Mouse (Mus musculus): Measurements from ENCODE around the gene Snx29. TPM values are rescaled to one million over a fixed set of nuclear protein-coding genes. Genes with fewer than 3 reads are reported as not detected.

Gene Snx29
- polyA plus RNA-seq, 1 experiment from 2014 or later, result 15.4 TPM

DNA sequence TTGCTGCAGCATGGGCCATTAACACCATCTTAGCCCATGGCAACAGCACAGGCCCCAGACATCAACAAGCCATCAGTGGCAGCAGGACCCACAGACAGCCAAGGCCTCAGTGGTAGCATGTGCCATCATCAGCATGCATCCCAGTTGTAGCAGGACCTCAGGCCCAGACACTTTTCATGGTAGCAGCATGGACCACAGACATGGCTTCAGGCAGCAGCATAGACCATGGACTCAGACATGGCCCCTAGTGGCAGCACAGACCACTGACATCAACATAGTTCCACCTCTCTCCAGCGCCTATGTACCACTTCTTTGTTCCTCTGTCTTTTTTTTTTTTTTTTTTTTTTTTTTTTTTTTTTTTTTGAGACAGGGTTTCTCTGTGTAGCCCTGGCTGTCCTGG is 299.0 kb downstream of the Snx29 start:
- 100% methylated on average over 1 of the region's 1 CpGs for WGBS
- H3K4me2 ChIP-seq (replicated peaks), result no peak overlapping the region
- no peaks in the 10 kb centered on the region for H3K4me1 ChIP-seq
- H3K9ac ChIP-seq, result no peak overlapping the region
- ATAC-seq (ENCODE audit: low FRiP score, low read depth), result no peak
- H3K9me3 ChIP-seq, result peaks cover 3% of the 10 kb centered on the region; the same call in 1 of the 2 replicates
- H3K27ac ChIP-seq, result no peak overlapping the region
- H3K36me3 ChIP-seq, result no peaks in the 10 kb centered on the region
- H3K4me3 ChIP-seq, result no peak overlapping the region
- no peaks in the 10 kb centered on the region for H3K27me3 ChIP-seq

DNA sequence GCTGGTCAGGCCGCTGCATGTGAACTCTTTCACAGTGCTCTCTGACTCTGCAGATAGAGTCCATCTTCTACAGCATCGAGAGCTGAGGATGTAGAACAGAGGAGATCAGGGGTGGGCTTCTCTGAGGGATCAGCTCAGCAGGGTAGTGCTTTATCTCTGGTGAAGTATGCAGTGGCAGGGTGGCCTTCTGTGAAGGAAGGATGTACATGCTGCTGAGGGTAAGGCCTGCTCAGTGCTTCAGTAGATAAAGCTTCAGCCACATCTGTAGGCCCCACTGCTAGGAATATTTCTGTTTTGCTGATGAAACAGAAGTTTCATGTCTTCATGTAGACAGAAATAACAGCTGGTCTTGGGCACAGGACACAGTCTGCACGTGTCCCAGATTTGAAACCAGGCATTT is 300.3 kb downstream of the Snx29 start:
- no peaks in the 10 kb centered on the region for H3K9me3 ChIP-seq
- WGBS, result 85% methylated on average over 3 of the region's 3 CpGs
- no peak overlapping the region for H3K4me3 ChIP-seq
- H3K36me3 ChIP-seq, result no peaks in the 10 kb centered on the region
- H3K4me2 ChIP-seq (replicated peaks), result no peak overlapping the region
- no peaks in the 10 kb centered on the region for H3K4me1 ChIP-seq
- ATAC-seq (ENCODE audit: low FRiP score, low read depth), result no peak
- H3K9ac ChIP-seq, result no peak overlapping the region
- no peaks in the 10 kb centered on the region for H3K27me3 ChIP-seq
- no peak overlapping the region for H3K27ac ChIP-seq

DNA sequence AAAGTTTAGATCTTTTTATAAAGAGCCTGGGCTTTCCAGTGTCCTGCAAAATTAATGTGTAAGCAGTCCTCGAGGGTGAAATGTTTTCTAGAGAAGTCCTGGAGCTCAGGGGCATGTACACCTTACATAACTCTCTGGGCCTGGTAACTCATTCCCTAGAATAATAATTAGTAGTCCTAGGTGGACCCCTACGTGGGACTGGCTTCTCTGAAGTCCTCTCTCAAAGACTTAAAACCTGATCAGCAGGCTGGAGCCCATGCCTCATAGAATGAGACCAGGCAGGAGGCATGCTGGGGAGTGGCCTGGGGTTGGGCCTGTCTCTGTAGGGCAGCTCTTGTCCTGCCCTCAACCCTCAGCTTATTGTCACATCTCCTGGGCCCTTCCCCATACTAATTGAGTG is 301.4 kb downstream of the Snx29 start:
- H3K27ac ChIP-seq, result no peak overlapping the region
- H3K4me2 ChIP-seq (replicated peaks), result no peak overlapping the region
- 59% methylated on average over 2 of the region's 2 CpGs for WGBS
- no peaks in the 10 kb centered on the region for H3K9me3 ChIP-seq
- no peak for ATAC-seq (ENCODE audit: low FRiP score, low read depth)
- no peaks in the 10 kb centered on the region for H3K27me3 ChIP-seq
- no peaks in the 10 kb centered on the region for H3K4me1 ChIP-seq
- H3K4me3 ChIP-seq, result no peak overlapping the region
- H3K9ac ChIP-seq, result no peak overlapping the region
- no peaks in the 10 kb centered on the region for H3K36me3 ChIP-seq

DNA sequence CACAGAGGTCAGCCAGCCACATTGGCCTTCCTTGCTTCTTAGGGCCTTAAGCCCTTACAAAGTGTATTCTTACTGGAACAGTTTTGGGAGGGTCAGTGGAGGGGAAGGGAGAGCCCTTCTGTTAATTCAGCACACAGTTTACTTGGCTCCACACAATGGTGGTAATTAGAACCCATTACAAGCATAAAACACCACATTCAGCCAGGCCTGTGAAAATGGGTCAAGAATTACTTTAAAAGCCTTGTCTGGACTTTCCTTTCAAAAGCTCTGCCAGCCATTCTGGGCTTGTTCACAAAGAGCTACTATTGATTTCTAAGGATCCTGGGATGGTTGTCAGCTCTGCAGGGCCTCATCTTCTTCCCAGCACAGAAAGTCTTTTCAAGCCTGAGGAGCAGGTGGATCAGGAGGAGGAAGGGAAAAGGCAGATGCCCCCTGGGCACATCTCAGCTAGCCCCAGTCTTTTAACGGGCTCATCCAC is 303.3 kb downstream of the Snx29 start:
- no peak overlapping the region for H3K9ac ChIP-seq
- no peak overlapping the region for H3K27ac ChIP-seq
- ATAC-seq (ENCODE audit: low FRiP score, low read depth), result no peak
- H3K4me3 ChIP-seq, result no peak overlapping the region
- no peaks in the 10 kb centered on the region for H3K36me3 ChIP-seq
- no peaks in the 10 kb centered on the region for H3K27me3 ChIP-seq
- H3K9me3 ChIP-seq, result no peaks in the 10 kb centered on the region
- 82% methylated on average over 1 of the region's 1 CpGs for WGBS
- H3K4me2 ChIP-seq (replicated peaks), result no peak overlapping the region
- no peaks in the 10 kb centered on the region for H3K4me1 ChIP-seq

DNA sequence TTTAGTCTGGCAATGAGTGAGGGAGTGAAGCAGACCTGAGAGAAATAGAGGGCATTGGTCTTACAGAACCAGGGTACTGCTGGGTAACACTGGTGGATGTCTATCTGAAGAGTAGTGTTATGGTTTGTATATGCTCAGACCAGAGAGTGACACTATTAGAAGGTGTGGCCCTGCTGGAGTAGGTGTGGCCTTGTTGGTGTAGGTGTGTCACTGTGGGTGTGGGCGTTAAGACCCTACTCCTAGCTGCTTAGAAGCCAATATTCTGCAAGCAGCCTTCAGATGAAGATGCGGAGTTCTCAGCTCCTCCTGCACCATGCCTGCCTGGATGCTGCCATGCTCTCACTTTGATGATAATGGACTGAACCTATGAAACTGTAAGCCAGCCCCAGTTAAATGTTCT is 303.9 kb downstream of the Snx29 start:
- no peaks in the 10 kb centered on the region for H3K9me3 ChIP-seq
- no peak for ATAC-seq (ENCODE audit: low FRiP score, low read depth)
- 88% methylated on average over 2 of the region's 2 CpGs for WGBS
- no peaks in the 10 kb centered on the region for H3K36me3 ChIP-seq
- H3K4me3 ChIP-seq, result no peak overlapping the region
- no peaks in the 10 kb centered on the region for H3K4me1 ChIP-seq
- no peak overlapping the region for H3K4me2 ChIP-seq (replicated peaks)
- H3K27ac ChIP-seq, result no peak overlapping the region
- no peak overlapping the region for H3K9ac ChIP-seq
- H3K27me3 ChIP-seq, result no peaks in the 10 kb centered on the region

DNA sequence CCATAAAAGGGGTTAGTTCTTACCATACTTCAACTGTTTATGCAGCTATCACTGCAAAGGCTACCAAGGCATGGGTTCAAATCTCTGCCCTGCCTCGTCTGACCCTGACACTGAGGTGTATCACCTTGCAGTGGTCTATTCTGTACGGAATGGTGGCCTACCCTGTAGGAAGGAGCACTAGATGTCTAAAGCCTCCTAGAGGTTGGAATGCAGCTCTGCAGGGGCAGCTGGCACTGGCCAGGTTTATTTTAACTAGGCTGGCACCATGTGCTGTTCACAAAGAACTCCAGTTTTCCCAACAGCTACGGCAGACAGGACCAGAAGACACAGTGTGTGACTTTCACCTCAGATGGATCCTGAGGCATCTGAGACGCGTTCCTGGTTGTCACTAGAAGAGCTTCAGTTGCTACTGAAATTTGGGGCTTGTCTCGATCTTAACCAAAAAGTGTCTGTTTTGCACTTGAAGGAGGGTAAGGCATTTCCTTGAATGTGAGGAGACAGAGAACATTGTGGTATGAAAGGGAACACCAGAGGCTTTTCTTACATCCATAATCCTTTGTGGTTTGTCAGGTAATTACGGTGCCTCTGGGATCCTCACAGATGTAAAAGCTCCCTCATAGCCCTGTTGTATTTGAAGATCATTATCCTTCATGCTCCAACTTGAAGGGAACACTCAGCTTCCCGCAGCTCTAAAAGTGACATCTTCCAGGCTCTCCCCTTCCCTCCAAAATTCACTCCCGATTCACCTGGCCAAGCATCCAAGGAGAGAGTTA is 305.3 kb downstream of the Snx29 start:
- Histone ChIP-seq H3K27me3 (no peaks in the 10 kb centered on the region), H3K4me2 (replicated peaks) (no peak overlapping the region), H3K36me3 (no peaks in the 10 kb centered on the region), H3K9ac (no peak overlapping the region), H3K4me3 (no peak overlapping the region), H3K4me1 (no peaks in the 10 kb centered on the region), H3K27ac (no peak overlapping the region), H3K9me3 (no peaks in the 10 kb centered on the region)
- 77% methylated on average over 9 of the region's 9 CpGs for WGBS
- ATAC-seq (ENCODE audit: low FRiP score, low read depth), result no peak

DNA sequence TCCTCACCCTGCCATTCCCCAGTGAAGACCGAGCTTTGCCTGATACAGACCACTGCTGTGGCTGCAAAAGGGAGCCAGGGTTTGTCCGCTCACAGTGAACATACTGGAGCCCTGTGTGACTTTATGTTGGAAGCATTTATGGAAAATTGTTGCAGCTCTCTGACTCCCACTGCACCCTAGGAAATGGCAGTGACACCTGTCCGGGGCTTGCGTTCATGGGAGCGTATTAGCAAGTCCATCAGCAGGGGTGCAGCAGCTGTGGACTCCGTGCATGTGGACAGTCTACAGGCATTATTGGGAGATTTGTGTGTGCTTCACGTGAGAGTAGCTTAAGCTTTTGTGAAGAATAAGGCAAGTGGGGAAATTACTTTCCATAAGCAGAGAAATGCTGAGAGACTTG is 307.0 kb downstream of the Snx29 start:
- 81% methylated on average over 7 of the region's 7 CpGs for WGBS
- H3K27ac ChIP-seq, result no peak overlapping the region
- no peak overlapping the region for H3K4me2 ChIP-seq (replicated peaks)
- H3K4me1 ChIP-seq, result no peaks in the 10 kb centered on the region
- no peak for ATAC-seq (ENCODE audit: low FRiP score, low read depth)
- H3K9ac ChIP-seq, result no peak overlapping the region
- H3K27me3 ChIP-seq, result no peaks in the 10 kb centered on the region
- H3K36me3 ChIP-seq, result no peaks in the 10 kb centered on the region
- H3K4me3 ChIP-seq, result no peak overlapping the region
- H3K9me3 ChIP-seq, result no peaks in the 10 kb centered on the region

DNA sequence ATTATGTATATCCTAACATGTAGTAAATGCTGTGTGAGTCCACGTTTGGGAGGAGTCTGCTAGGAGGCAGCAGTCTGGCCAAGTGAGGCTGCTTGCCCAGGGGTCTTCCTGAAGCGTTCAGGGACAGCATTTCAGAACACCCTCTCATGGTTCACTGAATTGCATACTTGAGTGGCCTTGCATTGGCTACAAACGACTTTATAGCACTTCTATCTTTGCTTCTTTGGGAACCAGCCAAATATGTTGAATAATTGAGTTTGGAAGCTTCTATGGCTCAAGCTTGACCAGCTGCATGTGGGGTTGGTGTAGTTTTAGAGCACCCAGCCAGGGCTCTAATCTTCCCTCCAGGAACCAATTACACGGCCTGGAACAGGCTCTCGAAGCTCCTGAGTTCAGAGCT is 307.8 kb downstream of the Snx29 start:
- no peak for ATAC-seq (ENCODE audit: low FRiP score, low read depth)
- H3K9ac ChIP-seq, result no peak overlapping the region
- H3K4me3 ChIP-seq, result no peak overlapping the region
- H3K36me3 ChIP-seq, result no peaks in the 10 kb centered on the region
- H3K9me3 ChIP-seq, result no peaks in the 10 kb centered on the region
- H3K27ac ChIP-seq, result no peak overlapping the region
- H3K4me1 ChIP-seq, result no peaks in the 10 kb centered on the region
- WGBS, result 59% methylated on average over 5 of the region's 5 CpGs
- H3K27me3 ChIP-seq, result no peaks in the 10 kb centered on the region
- no peak overlapping the region for H3K4me2 ChIP-seq (replicated peaks)

DNA sequence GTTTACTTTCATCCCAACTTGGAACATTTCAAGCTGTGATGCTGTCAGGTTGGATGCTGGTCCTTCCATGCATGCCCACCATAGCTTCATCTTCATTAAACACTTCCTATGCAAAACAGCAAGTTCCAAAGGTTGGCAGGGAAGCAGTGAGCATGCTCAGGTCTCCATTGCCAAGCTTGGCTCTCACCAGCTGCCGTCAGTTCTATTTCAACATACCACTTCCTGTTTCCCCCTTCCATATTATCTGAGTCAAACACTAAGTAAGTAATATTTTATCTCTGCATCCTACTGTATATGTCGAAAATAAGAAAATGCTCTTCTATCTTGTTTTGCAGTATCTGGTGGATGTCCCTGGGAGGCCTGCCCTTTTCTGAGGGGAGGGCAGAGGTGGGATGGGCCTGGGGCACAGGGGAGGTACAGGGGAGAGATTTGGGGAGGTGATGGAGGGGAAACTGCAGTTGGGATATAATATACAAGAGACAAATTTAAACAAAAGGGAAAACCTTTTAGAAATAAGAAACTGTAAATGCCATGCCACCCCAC is 309.6 kb downstream of the Snx29 start:
- Histone ChIP-seq H3K36me3 (no peaks in the 10 kb centered on the region), H3K9ac (no peak overlapping the region), H3K4me1 (peaks cover 13% of the 10 kb centered on the region), H3K9me3 (no peaks in the 10 kb centered on the region), H3K4me3 (no peak overlapping the region), H3K27me3 (no peaks in the 10 kb centered on the region), H3K4me2 (replicated peaks) (no peak overlapping the region), H3K27ac (no peak overlapping the region)
- WGBS, result 83% methylated on average over 2 of the region's 2 CpGs
- ATAC-seq (ENCODE audit: low FRiP score, low read depth), result no peak

DNA sequence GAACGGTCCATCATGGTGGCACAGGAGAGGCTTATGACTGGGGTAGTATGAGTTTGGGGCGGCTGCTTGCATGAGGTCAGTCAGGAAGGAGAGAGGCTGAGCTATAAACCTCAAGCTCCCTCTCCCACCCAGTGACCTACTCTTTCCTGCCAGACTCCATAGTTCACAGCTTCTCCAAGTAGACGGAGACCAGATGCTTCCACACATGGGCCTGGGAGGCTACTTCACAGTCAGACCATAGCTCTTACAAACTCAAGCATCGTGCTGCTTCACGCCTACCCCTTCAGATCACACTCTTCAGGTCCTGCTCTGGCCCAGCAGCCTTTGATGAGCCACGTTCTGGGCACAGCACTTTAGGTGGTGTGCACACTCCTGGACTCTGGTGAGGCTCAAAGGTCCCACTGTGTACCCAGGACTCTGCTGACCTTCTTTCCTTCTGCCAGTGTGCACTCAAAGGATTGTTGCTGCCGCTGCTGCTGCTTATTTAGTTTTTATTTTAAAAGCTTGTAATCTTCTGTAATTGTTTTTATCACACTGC is 313.6 kb downstream of the Snx29 start:
- ATAC-seq (ENCODE audit: low FRiP score, low read depth), result no peak

DNA sequence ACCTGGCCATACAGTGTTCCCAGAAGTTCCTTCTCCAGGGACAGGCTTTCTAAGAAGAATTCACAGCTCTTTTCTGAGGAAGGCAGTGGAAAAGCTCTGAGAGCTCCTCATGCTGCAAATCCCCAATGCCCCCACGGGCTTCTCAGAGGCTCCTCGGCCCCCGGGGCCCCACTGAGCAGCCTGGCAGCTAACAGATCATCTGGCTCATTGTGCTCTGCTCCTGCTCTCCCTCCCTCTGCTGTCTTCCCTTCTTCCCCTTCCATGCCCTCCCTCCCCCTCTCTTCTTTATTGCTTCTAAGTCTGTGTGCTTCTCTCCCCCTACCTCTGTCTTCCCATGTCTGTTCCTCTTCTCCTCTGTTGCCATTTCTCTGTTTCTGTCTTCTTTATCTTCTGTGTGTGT is 314.2 kb downstream of the Snx29 start:
- Histone ChIP-seq H3K27me3 (no peaks in the 10 kb centered on the region), H3K9ac (no peak overlapping the region), H3K4me1 (peaks cover 13% of the 10 kb centered on the region), H3K9me3 (no peaks in the 10 kb centered on the region), H3K4me3 (no peak overlapping the region), H3K27ac (peak overlapping the region; percentile 8; the same call in 1 of the 2 replicates), H3K36me3 (no peaks in the 10 kb centered on the region), H3K4me2 (replicated peaks) (no peak overlapping the region)
- ATAC-seq (ENCODE audit: low FRiP score, low read depth), result no peak
- 2% methylated on average over 3 of the region's 3 CpGs for WGBS

More for the DNA sequence above, 313.6 kb downstream of the Snx29 start:
- Histone ChIP-seq H3K9ac (no peak overlapping the region), H3K27ac (no peak overlapping the region; the same call in 1 of the 2 replicates), H3K36me3 (no peaks in the 10 kb centered on the region), H3K4me2 (replicated peaks) (no peak overlapping the region), H3K9me3 (no peaks in the 10 kb centered on the region), H3K4me1 (peaks cover 13% of the 10 kb centered on the region), H3K27me3 (no peaks in the 10 kb centered on the region), H3K4me3 (no peak overlapping the region)
- 43% methylated on average over 7 of the region's 7 CpGs for WGBS

DNA sequence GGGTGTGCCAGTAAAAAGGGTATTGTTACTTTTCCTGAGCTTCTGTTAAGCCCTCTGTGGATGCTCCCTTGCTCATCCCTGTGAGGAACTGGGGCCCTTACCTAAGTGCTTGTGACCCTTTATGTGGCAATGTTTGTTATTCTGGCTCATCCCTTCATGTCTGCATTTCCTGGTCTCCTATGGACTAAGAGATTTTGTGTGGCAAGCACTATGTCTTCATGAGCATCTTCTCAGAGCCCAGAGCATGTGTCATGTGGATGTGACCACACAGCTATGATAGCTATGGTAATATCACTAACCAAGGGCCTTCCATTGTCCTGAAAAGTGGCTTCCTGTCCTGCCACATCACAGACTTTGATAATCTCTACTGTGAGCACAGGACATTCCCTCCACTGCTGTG is 315.1 kb downstream of the Snx29 start:
- no peaks in the 10 kb centered on the region for H3K27me3 ChIP-seq
- no peak overlapping the region for H3K27ac ChIP-seq
- H3K4me3 ChIP-seq, result no peak overlapping the region
- ATAC-seq (ENCODE audit: low FRiP score, low read depth), result no peak
- no peaks in the 10 kb centered on the region for H3K9me3 ChIP-seq
- H3K36me3 ChIP-seq, result no peaks in the 10 kb centered on the region
- H3K4me1 ChIP-seq, result peaks cover 18% of the 10 kb centered on the region
- no peak overlapping the region for H3K9ac ChIP-seq
- H3K4me2 ChIP-seq (replicated peaks), result no peak overlapping the region
